Mouse (Mus musculus) kidney, postnatal 4 days (tissue): ENCODE measurements around the gene Efna5.

Experiments used
- DNase-seq, 2 experiments: peaks; one replicate each; pipeline ENCODE4 v3.0.0; 2021; ENCODE audit warnings: mixed read lengths in 2 of 2

Gene Efna5

GRCm38 (mm10) chr17:62881176-62881790, at the start of gene Efna5:
Gene Efna5 (minus strand): TSS chr17:62881317.
- peak; percentile 58 to 70 for DNase-seq

GRCm38 (mm10) chr17:62915304-62915703, 34.2 kb upstream of the Efna5 start:
- no peak for DNase-seq

- no peak for DNase-seq
Measured at GRCm38 (mm10) chr17:62905692-62906445, 24.8 kb upstream of the Efna5 start.

GRCm38 (mm10) chr17:62899066-62899465, 17.9 kb upstream of the Efna5 start:
- DNase-seq = no peak

DNA sequence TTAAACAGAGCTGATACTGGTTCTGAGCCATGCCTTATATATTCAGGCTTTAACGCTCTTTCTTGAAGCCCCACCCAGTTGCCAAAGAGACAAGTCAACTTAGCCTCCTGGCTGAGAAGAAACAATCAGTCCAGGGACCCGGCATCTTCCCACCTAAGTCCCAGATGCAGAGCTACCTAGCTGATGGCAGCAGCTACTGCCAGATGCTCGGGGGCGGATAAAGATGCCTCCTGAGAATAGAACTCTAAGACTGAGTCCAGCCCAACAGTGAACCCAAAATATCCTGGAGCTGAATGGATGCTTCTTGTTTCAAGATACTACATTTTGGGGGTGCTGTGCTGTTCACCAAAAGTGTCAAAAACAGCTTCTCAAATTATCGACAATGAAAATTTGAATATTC, 8.9 kb upstream of the Efna5 start:
- no peak for DNase-seq

GRCm38 (mm10) chr17:62884129-62884506, 3.0 kb upstream of the Efna5 start:
- peak; percentile 90 to 91 for DNase-seq

DNA sequence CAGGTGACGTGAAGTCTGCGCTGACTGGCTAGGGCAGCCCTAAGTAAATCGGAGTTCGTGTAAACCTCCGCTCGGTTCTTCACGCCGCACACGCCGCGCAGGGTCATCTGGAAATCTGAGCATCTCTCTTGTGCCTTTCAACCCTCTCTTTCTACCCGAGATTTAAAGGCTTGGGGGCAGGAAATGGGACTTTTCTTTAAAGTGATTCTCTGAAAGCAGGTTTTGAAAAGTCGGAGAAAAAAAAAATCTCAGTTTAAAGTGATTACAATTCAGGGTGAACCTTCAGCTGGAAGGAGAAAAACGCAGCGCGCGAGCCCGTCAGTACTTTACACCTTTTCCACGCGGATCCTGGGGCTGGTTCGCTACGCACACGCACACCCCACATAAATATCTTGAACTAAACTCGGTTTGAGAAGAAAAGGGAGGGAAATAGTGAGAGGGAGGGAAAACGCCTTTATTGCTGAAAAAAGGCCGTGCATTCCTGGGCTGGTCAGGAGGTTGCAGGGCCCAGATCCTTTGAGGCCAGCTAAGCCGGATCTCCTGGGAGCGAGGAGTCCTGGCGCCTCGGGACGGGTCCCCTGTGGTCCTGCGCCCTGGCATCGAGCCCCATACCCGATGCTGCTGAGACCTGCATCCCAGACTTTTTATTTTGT, 2.5 kb upstream of the Efna5 start:
- peak; percentile 56 to 70 for DNase-seq

DNA sequence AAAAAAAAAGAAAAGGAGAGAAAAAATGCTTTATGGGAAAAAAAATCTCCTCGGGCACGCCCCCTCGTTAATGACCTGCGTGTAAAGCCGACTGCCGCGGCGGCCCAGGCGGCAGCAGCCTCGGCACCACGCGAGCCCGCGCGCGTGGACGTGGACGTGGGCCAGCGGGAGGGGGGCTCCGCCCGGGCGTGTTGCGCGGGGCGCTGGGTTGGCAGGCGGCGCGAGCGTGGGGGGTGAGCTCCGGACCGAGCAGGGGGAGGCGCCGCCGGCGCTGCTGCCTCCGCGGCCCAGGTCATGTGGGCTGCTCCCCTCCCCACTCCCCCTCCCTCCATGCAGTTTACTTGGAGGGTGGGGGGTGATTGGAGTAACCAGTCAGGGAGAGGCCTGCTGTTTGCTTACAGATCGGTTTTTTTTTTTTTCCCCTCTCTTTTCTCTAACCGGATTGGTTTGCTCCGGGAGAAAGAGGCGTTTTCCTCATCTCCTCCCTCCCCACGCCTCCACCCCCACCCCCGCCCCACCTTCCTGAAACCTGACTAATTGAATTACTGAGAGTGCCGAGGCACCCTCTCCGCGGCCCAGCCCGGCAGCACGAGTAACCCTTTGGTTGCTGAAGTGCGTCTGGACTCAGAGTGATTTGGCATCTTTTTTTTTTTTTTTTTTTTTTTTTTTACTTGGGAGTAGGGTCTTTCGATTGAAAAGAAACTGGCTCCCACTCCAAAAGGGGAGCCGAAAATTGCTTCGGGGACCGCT, 1.8 kb upstream of the Efna5 start:
- DNase-seq = peak; percentile 82 to 90

GRCm38 (mm10) chr17:62881791-62882725, 941 bp upstream of the Efna5 start:
- peak; percentile 68 to 78 for DNase-seq

GRCm38 (mm10) chr17:62880311-62881175, 574 bp downstream of the Efna5 start:
- DNase-seq = peak; percentile 65 to 76

GRCm38 (mm10) chr17:62879526-62880310, 1.4 kb downstream of the Efna5 start:
- DNase-seq = peak; percentile 64 to 78

DNA sequence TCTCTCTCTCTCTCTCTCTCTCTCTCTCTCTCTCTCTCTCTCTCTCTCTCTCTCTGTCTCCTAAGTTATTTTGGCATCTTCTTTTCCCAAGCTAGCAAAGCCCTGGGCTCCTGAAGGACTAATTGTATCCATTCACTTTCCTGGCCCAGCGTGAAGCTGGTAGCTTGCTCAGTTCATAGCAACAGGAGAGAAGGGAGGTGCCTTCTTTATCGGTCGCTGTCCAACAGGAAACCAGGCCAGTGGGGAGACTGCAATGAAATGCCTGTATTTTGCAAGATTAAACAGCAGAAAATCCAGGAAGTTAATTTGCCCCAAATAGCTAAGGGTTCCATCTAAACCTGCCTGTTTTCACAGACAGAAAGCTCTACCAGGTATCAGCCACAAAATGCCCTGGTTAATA, 5.4 kb downstream of the Efna5 start:
- no peak for DNase-seq

DNA sequence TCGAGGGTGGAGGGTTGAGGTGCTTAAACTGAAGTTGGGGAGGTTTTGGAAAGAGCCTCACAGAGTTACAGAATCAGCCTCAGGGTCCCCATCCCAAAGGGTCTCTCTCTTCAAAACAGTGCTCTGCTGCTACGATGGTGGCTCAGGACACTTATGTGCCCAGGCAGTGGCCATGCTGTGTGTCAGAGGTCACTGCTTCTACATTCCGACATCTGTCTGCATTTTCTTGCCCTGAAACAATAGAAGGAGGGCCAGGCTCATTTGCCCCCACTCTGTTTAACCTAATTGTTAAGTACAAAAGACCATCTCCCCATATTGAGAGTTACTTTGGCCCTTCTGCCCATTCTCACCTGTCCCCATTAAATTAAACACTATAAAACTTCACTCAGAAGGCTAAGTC, 9.2 kb downstream of the Efna5 start:
- no peak for DNase-seq

DNA sequence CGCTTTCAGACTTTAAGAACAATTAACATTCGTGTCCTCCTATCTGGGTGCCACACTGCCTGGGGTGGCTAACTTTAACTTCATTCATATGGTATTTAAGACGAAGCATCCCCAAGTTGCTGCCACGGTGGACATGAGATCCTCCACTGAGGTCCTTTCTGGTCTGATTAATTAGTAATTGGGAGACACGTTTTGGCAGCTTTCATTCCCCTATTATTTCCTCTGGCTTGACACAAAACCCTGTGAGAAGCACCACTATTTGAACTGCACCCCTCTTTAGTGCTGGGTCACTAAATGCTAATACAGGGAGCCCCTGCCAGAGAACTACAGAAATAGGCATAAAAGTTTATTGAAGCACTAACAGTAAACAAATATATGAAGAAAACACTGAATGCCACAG, 9.9 kb downstream of the Efna5 start:
- DNase-seq = no peak

DNA sequence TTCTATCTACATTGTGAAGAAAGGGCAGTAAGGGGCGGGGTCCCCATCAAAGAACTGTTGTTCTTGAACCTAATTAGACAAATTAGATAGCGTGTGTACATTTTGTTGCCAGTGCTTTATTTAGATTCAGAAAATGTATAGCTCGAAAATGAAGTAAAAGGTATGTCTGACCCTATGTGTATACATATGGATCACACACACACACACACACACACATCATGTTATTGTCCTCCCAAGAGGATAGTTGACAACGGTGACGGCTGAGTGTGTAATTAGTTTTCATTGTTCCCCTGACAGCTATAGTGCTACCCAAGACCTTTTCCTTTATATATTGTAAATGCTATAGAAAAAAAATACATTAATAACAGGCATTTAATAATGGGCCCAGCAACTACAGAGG, 10.7 kb downstream of the Efna5 start:
- DNase-seq = no peak

GRCm38 (mm10) chr17:62864966-62865365, 16.2 kb downstream of the Efna5 start:
- no peak for DNase-seq

DNA sequence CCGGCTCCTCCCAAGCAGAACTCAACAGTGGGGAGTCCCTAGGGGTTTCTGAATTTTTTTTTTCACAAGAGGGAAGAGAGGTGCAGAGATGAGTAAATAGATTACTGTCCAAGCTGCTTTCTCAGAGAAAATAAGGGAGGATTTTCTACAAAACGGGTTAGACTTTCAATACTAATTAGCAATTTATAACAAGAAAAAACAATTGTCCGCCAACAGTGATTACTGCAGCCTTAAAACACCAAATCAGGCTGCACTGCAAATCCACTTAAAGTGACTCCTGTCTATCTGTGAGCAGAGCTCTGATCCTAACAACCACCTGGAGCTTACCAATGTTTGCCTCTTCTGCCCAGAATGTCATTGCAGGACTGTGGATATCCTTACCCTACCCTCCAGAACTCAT, 18.1 kb downstream of the Efna5 start:
- DNase-seq = no peak

DNA sequence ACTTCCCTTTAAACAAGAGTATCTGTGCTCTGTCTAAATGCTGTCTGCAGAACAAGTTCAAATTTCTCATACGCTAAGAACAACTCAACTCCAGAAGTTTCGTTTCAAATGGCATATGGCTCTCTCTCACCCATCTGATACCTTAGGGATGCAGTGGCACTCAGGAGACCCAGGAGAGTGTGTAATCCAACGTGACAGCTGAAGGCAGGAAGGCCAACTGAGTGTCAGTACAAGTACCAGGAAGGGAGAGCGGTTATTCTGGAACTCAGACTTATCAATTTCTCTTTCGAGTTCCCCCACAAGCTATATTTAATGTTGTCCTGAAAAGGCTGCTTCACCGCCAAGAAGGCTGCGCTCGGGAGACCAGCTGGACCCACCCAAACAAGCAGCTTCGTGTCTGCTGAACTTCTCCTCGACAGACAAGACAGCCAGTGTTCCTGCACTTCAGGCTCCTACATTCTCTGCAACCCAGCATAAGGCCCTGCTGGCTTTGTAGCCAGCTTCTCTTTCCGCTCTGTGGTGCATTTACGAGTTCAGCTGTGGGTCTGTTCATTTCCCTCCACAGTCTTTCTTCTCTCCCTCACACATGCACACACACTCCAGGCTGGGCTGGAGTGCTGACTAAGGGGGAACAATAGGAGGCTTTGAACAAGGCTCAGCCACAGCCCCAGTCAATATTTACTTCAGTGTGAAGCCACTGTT, 18.7 kb downstream of the Efna5 start:
- peak; percentile 7 to 16 for DNase-seq

DNA sequence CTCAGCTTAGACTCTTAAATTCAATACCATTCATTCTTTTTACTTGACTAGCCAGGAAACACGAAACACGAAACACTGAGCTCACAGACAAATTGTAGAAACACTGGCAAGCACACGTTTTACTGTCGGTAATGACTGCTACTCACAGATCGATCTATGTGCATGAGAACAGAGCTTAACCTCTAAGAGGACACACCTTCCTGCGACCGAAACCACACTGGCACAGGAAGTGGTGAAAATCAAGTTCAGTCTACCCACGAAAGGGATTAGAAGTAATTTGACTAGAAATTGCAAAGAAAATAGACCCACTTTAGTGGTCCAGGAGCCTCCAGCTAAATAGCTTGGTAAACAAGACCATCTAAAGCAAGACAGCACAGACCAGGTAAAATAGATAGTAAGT, 23.8 kb downstream of the Efna5 start:
- no peak for DNase-seq

DNA sequence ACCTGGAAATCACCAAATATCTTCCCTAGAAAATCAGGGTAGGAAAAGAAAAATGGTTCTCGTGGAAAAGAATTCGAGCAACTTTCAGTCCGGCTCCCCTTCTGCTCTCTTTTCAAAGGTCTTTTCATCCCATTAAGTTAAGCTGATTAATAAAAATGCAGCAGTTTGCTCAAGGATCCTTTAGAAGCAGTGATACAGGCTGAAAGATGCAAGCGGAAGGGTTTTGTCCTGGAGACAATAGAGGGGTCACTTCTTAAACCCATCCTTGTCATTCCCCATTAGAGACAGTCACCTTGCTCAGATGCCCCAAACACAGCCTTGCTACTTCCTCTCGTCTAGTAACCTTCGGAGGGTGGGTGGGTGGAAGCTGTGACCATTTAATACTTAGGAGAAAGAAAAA, 27.4 kb downstream of the Efna5 start:
- no peak for DNase-seq
